Mouse (Mus musculus) Muller cell, postnatal 12 days (primary cell): ENCODE measurements at regions not wholly inside any gene's neighbourhood (a gene's known extent, or its start where the extent isn't known, plus 50 kb on each side); places are given as distances from the start of the nearest gene placed in this dataset.
A peak's percentile ranks its signal among the peaks of the same experiment; 100 is the strongest.

ENCODE experiments used
- DNase-seq: peaks from one replicate; pipeline ENCODE4 v3.0.0-alpha.2; 2015; ENCODE audit errors: inconsistent ontology term

- DNase-seq, result no peak
Measured at GRCm38 (mm10) chrX:10647332-10647731, 67.5 kb upstream of the Mid1ip1 start.

GRCm38 (mm10) chrX:10650881-10651280 lies 63.9 kb upstream of the Mid1ip1 start:
- peak; percentile 2 for DNase-seq
